Mouse (Mus musculus): ENCODE measurements around the gene Olfr399. TPM values are rescaled to one million over a fixed set of nuclear protein-coding genes. Genes with fewer than 3 reads are reported as not detected.

The Olfr399 gene
- polyA plus RNA-seq (2015; fragmentation: Nextera tagmentation; extraction: Ambion mirVana), result not detected in 2 replicates

GRCm38 (mm10) chr11:74056451-74056850 lies at the start of gene Olfr399, which contains the start of gene Olfr139:
Gene Olfr399, minus strand, starts transcription at chr11:74056615.
Gene Olfr139, minus strand, starts transcription at chr11:74056551.
- no peaks in the 10 kb centered on the region for H3K4me1 ChIP-seq
- no peak for ATAC-seq (ENCODE audit: insufficient number of reproducible peaks, low FRiP score, low TSS enrichment, low read depth)
- 76% methylated on average over 2 of the region's 2 CpGs for WGBS

GRCm38 (mm10) chr11:74105066-74105465 lies 48.7 kb upstream of the Olfr399 start:
- no peak for ATAC-seq (ENCODE audit: insufficient number of reproducible peaks, low FRiP score, low TSS enrichment, low read depth)
- H3K27me3 ChIP-seq, result no peaks in the 10 kb centered on the region
- H3K36me3 ChIP-seq, result no peaks in the 10 kb centered on the region
- H3K9ac ChIP-seq, result no peak overlapping the region
- H3K4me3 ChIP-seq, result no peak overlapping the region
- H3K4me2 ChIP-seq, result no peak overlapping the region
- peaks cover 5% of the 10 kb centered on the region; the same call in 1 of the 2 replicates for H3K9me3 ChIP-seq
- no peaks in the 10 kb centered on the region for H3K4me1 ChIP-seq
- no peak overlapping the region for H3K27ac ChIP-seq
- WGBS, result 25% methylated on average over 5 of the region's 5 CpGs

More at GRCm38 (mm10) chr11:74056451-74056850, at the start of gene Olfr399, which contains the start of gene Olfr139:
- H3K36me3 ChIP-seq, result no peaks in the 10 kb centered on the region
- H3K4me3 ChIP-seq, result no peak within 1 kb of the TSS
- H3K27me3 ChIP-seq, result no peaks in the 10 kb centered on the region
- H3K9me3 ChIP-seq, result no peaks in the 10 kb centered on the region
- H3K4me2 ChIP-seq, result no peak within 1 kb of the TSS
- H3K27ac ChIP-seq, result no peak within 1 kb of the TSS
- no peak within 1 kb of the TSS for H3K9ac ChIP-seq

DNA sequence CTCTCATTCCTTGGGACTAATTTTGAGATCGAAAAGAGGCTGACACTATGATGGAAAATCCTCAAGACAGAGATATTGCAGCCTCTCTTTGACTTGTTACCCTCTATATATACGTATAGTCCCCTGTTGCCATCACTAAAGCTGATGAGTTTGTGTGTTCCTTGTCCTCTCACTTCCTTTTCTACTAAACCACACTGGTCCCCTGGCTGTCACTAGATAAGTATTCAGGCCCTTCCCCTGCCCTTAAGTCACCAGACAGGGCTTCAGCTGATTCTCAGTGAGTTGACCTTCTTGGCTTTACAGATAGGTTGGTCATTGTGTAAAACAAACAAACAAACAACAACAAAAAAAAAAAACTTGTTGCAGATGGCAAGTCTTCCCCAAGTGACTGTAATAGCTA lies 45.1 kb upstream of the Olfr399 start:
- WGBS, result 38% methylated on average over 2 of the region's 2 CpGs
- H3K4me1 ChIP-seq, result no peaks in the 10 kb centered on the region

GRCm38 (mm10) chr11:74100724-74101123 lies 44.3 kb upstream of the Olfr399 start:
- H3K4me2 ChIP-seq, result no peak overlapping the region
- no peaks in the 10 kb centered on the region for H3K36me3 ChIP-seq
- H3K9me3 ChIP-seq, result peaks cover 6% of the 10 kb centered on the region; the same call in 1 of the 2 replicates
- WGBS, result 63% methylated on average over 2 of the region's 2 CpGs
- H3K27me3 ChIP-seq, result no peaks in the 10 kb centered on the region
- no peak for ATAC-seq (ENCODE audit: insufficient number of reproducible peaks, low FRiP score, low TSS enrichment, low read depth)
- H3K4me1 ChIP-seq, result no peaks in the 10 kb centered on the region
- no peak overlapping the region for H3K9ac ChIP-seq
- no peak overlapping the region for H3K4me3 ChIP-seq
- H3K27ac ChIP-seq, result no peak overlapping the region

More for the DNA sequence above, 45.1 kb upstream of the Olfr399 start:
- Histone ChIP-seq H3K9ac (no peak overlapping the region), H3K27ac (no peak overlapping the region), H3K27me3 (no peaks in the 10 kb centered on the region), H3K4me2 (no peak overlapping the region), H3K4me3 (no peak overlapping the region), H3K9me3 (peaks cover 6% of the 10 kb centered on the region; the same call in 1 of the 2 replicates), H3K36me3 (no peaks in the 10 kb centered on the region)
- no peak for ATAC-seq (ENCODE audit: insufficient number of reproducible peaks, low FRiP score, low TSS enrichment, low read depth)

GRCm38 (mm10) chr11:74069655-74070054 lies 13.2 kb upstream of the Olfr399 start, which contains the start of gene Zfp616:
Gene Zfp616, plus strand, starts transcription at chr11:74069955.
- no peaks in the 10 kb centered on the region for H3K4me1 ChIP-seq
- 93% methylated on average over 1 of the region's 1 CpGs for WGBS
- H3K9ac ChIP-seq, result no peak within 1 kb of the TSS
- no peak for ATAC-seq (ENCODE audit: insufficient number of reproducible peaks, low FRiP score, low TSS enrichment, low read depth)
- H3K36me3 ChIP-seq, result no peaks in the 10 kb centered on the region
- no peaks in the 10 kb centered on the region for H3K27me3 ChIP-seq
- no peak within 1 kb of the TSS for H3K4me3 ChIP-seq
- H3K4me2 ChIP-seq, result no peak within 1 kb of the TSS
- no peaks in the 10 kb centered on the region for H3K9me3 ChIP-seq
- H3K27ac ChIP-seq, result no peak within 1 kb of the TSS

GRCm38 (mm10) chr11:74051347-74051746 lies 5.1 kb downstream of the Olfr399 start:
- ATAC-seq (ENCODE audit: insufficient number of reproducible peaks, low FRiP score, low TSS enrichment, low read depth), result no peak
- Histone ChIP-seq H3K4me2 (no peak overlapping the region), H3K9ac (no peak overlapping the region), H3K9me3 (no peaks in the 10 kb centered on the region), H3K36me3 (no peaks in the 10 kb centered on the region), H3K4me3 (no peak overlapping the region), H3K27me3 (no peaks in the 10 kb centered on the region), H3K27ac (no peak overlapping the region), H3K4me1 (no peaks in the 10 kb centered on the region)
- WGBS, result 75% methylated on average over 3 of the region's 3 CpGs

Other genes with a start within 250 kb of the Olfr399 start
- not detected in 2 replicates for gene Olfr392, start 239.6 kb downstream of the Olfr399 start, polyA plus RNA-seq (2015; fragmentation: Nextera tagmentation; extraction: Ambion mirVana)
- gene Olfr393, start 205.2 kb downstream of the Olfr399 start, polyA plus RNA-seq (2015; fragmentation: Nextera tagmentation; extraction: Ambion mirVana), result not detected in 2 replicates
- not detected in 2 replicates for gene Olfr394, start 165.8 kb downstream of the Olfr399 start, polyA plus RNA-seq (2015; fragmentation: Nextera tagmentation; extraction: Ambion mirVana)
- not detected in 2 replicates for gene Olfr395, start 147.3 kb downstream of the Olfr399 start, polyA plus RNA-seq (2015; fragmentation: Nextera tagmentation; extraction: Ambion mirVana)
- not detected in 2 replicates for gene Olfr23, start 119.9 kb downstream of the Olfr399 start, polyA plus RNA-seq (2015; fragmentation: Nextera tagmentation; extraction: Ambion mirVana)
- gene Olfr397, start 95.8 kb downstream of the Olfr399 start, polyA plus RNA-seq (2015; fragmentation: Nextera tagmentation; extraction: Ambion mirVana), result not detected in 2 replicates
- not detected in 2 replicates for gene Olfr398, start 66.2 kb downstream of the Olfr399 start, polyA plus RNA-seq (2015; fragmentation: Nextera tagmentation; extraction: Ambion mirVana)
- gene Olfr139, start 64 bp downstream of the Olfr399 start, polyA plus RNA-seq (2015; fragmentation: Nextera tagmentation; extraction: Ambion mirVana), result not detected in 2 replicates
- gene Zfp616, start 13.3 kb upstream of the Olfr399 start, polyA plus RNA-seq (2015; fragmentation: Nextera tagmentation; extraction: Ambion mirVana), result not detected in 2 replicates
- not detected in 2 replicates for gene Olfr401, start 57.1 kb upstream of the Olfr399 start, polyA plus RNA-seq (2015; fragmentation: Nextera tagmentation; extraction: Ambion mirVana)
- gene Olfr402, start 96.9 kb upstream of the Olfr399 start, polyA plus RNA-seq (2015; fragmentation: Nextera tagmentation; extraction: Ambion mirVana), result not detected in 2 replicates
- not detected in 2 replicates for gene Olfr403, start 129.6 kb upstream of the Olfr399 start, polyA plus RNA-seq (2015; fragmentation: Nextera tagmentation; extraction: Ambion mirVana)
- not detected in 2 replicates for gene Olfr43, start 154.8 kb upstream of the Olfr399 start, polyA plus RNA-seq (2015; fragmentation: Nextera tagmentation; extraction: Ambion mirVana)
- gene Olfr406, start 203.2 kb upstream of the Olfr399 start, polyA plus RNA-seq (2015; fragmentation: Nextera tagmentation; extraction: Ambion mirVana), result not detected in 2 replicates
- gene Olfr59, start 227.1 kb upstream of the Olfr399 start, polyA plus RNA-seq (2015; fragmentation: Nextera tagmentation; extraction: Ambion mirVana), result not detected in 2 replicates

Data from limb, embryonic 15.5 days (tissue).